Mouse (Mus musculus) embryo, embryonic 11.5 days (tissue): ENCODE data around the gene Robo4.

Experiments
- DNase-seq: peaks from one replicate; pipeline ENCODE4 v3.0.0-alpha.2; 2012; ENCODE audit warnings: low read depth, low spot score

The Robo4 gene

GRCm38 (mm10) chr9:37454011-37454492 lies 52.4 kb downstream of the Robo4 start:
- DNase-seq: no peak

- no peak for DNase-seq
Observed at GRCm38 (mm10) chr9:37454991-37455390, 53.3 kb downstream of the Robo4 start.

GRCm38 (mm10) chr9:37455868-37456267 lies 54.2 kb downstream of the Robo4 start:
- DNase-seq: no peak

- no peak for DNase-seq
Observed at GRCm38 (mm10) chr9:37456481-37456910, 54.8 kb downstream of the Robo4 start.

- DNase-seq: no peak
Observed at GRCm38 (mm10) chr9:37457151-37457550, 55.5 kb downstream of the Robo4 start.

DNA sequence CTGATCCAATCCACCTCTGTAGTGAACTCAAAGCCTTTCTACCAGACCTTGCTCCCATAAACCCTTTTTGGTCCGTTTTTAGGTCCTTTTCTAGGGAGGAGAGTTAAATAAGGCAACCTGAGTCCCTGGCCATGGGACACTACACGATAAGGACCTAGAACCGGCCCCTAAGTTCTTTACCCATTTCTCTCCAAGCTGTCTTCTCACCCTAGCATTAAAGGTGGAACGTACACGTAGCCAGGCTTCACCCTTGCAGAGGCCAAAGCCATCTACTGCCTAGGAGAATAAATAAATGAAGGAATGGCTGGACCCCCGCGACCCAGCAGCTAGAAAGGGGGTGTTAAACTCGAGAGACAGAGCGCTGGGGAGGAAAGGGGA lies 58.0 kb downstream of the Robo4 start:
- DNase-seq: no peak

- no peak for DNase-seq
Observed at GRCm38 (mm10) chr9:37460043-37460960, 58.6 kb downstream of the Robo4 start.

GRCm38 (mm10) chr9:37460961-37461340 lies 59.3 kb downstream of the Robo4 start:
- no peak for DNase-seq

DNA sequence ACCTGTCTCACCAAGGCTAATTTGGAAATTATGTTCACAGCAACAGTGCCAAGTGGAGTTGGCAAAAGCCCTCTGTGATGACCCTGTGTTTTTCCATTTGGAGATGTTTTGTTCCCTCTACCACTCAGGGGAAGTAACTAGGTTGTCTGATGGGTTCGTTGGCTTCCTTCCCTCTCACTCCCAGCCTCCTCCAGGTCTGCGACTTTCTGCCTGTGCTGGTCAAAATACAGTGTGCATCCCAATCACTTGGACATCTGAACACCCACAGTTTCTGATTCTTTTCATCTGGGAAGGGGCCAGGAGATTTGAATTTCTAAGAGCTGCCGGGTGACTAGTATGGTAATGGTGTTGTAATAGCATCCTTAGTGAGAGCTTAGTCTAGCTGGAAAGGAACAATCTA lies 59.9 kb downstream of the Robo4 start:
- DNase-seq: no peak

DNA sequence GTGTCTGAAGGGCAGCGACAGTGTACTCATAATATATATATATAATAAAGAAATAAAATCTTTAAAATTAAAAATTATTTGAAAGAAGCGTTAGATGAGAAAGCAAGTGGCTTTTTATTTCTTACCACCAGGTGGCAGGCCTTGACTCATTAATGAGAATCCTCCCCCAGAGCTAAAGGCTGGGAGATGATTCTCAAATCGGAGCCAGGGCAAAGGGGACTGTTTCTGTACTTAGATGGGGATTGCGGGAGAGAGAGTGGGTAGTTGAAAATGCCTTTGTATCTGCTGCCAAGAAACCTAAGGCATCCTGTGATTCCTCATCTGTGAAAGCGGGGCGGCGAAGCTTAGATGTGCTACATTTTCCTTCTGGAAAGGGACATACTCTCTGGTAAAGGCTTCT lies 61.1 kb downstream of the Robo4 start:
- no peak for DNase-seq
